Mouse (Mus musculus) heart, adult 2 months (tissue): ENCODE data around the gene Kirrel3.

ENCODE experiments used
- CTCF ChIP-seq: fragments of 200-600 bp; IDR thresholded peaks from 2 replicates; pipeline ENCODE4 v1.8.1; 2022; ENCODE audit warnings: antibody characterized with exemption, mild to moderate bottlenecking, moderate library complexity
- EP300 ChIP-seq: fragments of 200-500 bp; IDR thresholded peaks from 2 replicates; pipeline ENCODE4 v1.6.1; 2011; ENCODE audit warnings: low read depth, low read length, control low read depth; ENCODE audit not compliant: insufficient read depth

DNA sequence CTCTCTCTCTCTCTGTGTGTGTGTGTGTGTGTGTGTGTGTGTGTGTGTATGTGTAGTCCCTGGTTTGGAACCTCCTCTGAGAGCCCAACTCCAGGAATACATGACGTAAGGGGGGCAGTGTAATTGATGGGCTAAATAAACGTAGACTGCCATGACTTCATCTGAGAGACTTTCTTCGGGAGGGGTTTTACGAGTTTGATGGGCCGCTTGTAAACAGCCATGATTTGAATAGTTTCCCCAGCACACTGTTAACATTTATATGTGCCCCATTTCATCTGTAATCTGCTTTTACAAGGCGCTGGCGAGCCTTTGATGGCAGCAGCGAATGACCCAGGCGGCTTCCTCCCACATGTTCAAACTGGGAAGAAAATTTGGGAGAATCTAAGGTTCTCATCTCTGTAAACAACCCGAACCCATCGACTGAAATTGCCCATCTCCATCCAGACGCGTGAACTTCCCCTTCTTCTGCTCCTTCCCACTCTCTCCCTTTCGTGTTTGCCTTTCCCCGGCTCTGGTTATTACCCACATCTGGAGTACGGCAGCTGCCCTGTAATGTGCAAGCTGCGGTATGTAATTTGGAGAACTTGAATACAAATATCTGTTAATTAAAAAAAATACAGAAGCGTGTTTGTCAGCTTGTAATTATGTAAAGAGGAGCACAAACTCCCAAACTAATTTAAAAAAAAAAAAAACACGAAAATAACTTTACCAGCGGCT is 34.7 kb downstream of the Kirrel3 start:
- TF ChIP-seq CTCF: no peak
- no peak for TF ChIP-seq EP300
